Mouse (Mus musculus) heart, adult 2 months (tissue): ENCODE measurements at regions not wholly inside any gene's neighbourhood (a gene's known extent, or its start where the extent isn't known, plus 50 kb on each side); places are given as distances from the start of the nearest gene placed in this dataset.

Experiments used
- CTCF ChIP-seq: fragments of 200-600 bp; IDR thresholded peaks from 2 replicates; pipeline ENCODE4 v1.8.1; 2022; ENCODE audit warnings: antibody characterized with exemption, mild to moderate bottlenecking, moderate library complexity
- POLR2A ChIP-seq: fragments of 200-500 bp; IDR thresholded peaks from 2 replicates; pipeline ENCODE4 v1.6.1; 2011; ENCODE audit warnings: mild to moderate bottlenecking, low read depth, low read length, control low read depth; ENCODE audit not compliant: insufficient read depth

DNA sequence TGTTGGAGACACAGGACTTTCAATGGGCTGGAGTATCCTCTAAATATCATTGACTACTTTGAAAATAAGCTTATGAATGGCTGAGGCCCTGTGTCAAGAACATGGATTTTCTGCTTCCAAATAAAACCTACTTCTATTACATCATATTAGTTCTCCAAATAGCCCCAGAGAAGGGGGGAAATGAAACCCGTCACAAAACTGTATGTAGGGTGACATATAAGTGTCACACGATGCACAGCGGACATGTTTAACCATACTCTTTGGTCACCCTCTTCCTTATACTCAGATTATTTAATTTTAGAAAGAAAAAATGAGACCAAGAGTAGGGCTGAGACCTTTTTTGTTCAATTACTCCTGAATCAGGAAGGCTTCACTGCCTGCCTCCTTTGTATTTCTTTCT is 189.2 kb upstream of the Creb1 start:
- TF ChIP-seq CTCF, result no peak
- no peak for TF ChIP-seq POLR2A
